Mouse (Mus musculus): ENCODE measurements around the gene Sh3bgrl3. TPM values are rescaled to one million over a fixed set of nuclear protein-coding genes. Genes with fewer than 3 reads are reported as not detected.

Gene Sh3bgrl3
- polyA plus RNA-seq, 1 experiment, result 1,359 TPM

DNA sequence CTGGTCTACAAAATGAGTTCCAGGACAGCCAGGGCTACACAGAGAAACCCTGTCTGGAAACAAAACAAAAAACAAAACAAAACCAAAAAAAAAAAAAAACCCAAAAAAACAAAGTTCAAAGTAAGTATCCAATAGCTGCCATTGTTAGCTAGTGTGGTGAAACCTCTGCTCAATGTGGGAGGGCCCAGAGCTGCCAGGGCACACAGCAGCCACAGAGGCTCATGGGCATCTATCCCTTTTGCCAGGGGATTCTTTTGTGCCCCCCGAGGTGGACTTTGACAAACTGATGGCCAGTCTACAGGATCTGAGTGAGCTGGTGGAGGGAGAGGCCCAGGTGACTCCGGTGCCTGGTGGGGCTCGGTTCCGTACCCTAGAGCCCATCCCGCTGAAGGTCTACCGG, 5.4 kb downstream of the Sh3bgrl3 start:
- no peak for TF ChIP-seq CTCF (IDR thresholded peaks at IDR 0.05; ENCODE audit: low read depth, low read length)
- no peak for TF ChIP-seq POLR2A (IDR thresholded peaks at IDR 0.05; ENCODE audit: borderline replicate concordance, low read depth, low read length)
- Histone ChIP-seq H3K4me1 (ENCODE audit: control insufficient read depth, insufficient read depth, low read length) (peaks cover 57% of the 10 kb centered on the region), H3K4me3 (ENCODE audit: insufficient read depth, low read length) (no peak overlapping the region), H3K27ac (ENCODE audit: insufficient read depth, low read depth, low read length) (no peak overlapping the region)

DNA sequence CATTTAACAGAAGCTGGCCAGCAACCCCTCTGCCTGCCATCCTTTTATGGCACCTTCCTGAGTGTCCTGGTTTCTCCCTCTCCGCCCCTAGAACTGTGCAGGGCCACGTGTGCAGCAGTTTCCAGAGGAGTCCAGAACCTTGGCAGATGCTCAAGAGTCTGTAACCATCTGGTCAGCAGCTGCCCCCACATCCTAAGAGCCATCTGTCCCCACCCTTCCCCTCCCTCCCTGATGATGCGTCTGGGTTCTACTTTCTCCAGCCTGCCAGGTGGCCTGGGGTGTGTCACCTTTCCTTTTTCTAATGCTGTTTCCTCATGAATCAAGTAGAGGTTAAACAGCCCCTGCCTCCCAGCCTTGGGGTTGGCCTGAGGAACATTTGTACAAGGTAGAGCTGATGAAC, 6.3 kb downstream of the Sh3bgrl3 start:
- no peak overlapping the region for H3K4me3 ChIP-seq (ENCODE audit: insufficient read depth, low read length)
- TF ChIP-seq POLR2A (IDR thresholded peaks at IDR 0.05; ENCODE audit: borderline replicate concordance, low read depth, low read length), result no peak
- TF ChIP-seq CTCF (IDR thresholded peaks at IDR 0.05; ENCODE audit: low read depth, low read length), result no peak
- H3K27ac ChIP-seq (ENCODE audit: insufficient read depth, low read depth, low read length), result no peak overlapping the region
- H3K4me1 ChIP-seq (ENCODE audit: control insufficient read depth, insufficient read depth, low read length), result peaks cover 66% of the 10 kb centered on the region

DNA sequence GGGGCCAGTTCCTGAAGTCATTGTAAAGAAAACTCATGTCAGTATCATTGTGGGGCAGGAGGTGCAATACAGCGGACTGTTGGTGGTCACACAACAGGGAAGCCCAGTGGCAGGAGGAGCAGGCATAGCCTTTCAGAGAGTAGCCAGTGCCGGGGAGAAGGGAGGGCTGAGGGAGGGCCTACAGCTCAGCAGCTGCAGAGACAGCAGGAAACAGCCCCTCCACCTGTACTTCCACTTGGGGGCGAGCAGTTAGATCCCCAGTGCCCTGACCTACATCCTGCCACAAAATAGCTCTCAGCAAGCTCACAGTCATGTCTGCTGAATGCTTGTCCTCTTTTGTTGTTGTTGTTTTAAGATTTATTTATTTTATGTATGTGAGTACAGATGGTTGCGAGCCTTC, 7.0 kb downstream of the Sh3bgrl3 start:
- Histone ChIP-seq H3K4me3 (ENCODE audit: insufficient read depth, low read length) (no peak overlapping the region), H3K27ac (ENCODE audit: insufficient read depth, low read depth, low read length) (no peak overlapping the region), H3K4me1 (ENCODE audit: control insufficient read depth, insufficient read depth, low read length) (peaks cover 70% of the 10 kb centered on the region)
- TF ChIP-seq CTCF (IDR thresholded peaks at IDR 0.05; ENCODE audit: low read depth, low read length), result no peak
- no peak for TF ChIP-seq POLR2A (IDR thresholded peaks at IDR 0.05; ENCODE audit: borderline replicate concordance, low read depth, low read length)

DNA sequence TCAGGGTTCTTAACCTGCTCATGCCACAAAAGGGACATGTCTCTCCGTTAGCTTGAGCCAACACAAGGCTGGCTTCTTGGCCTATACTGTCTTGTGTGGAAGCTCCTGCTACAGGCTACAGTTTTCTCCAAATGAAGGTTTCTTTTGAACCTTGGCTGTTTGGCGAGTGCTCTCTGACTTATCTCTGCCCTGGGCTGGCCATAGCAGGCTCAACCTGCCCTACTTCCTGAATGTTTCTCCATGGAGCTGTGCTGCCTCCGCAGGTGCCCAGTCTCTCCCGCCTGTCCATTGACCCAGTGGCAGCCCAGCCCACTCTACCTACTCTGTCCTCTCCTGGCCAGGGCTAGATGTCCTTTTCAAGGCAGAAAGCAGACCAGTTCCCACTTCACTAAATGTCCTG, 7.7 kb downstream of the Sh3bgrl3 start:
- Histone ChIP-seq H3K4me1 (ENCODE audit: control insufficient read depth, insufficient read depth, low read length) (peaks cover 67% of the 10 kb centered on the region), H3K27ac (ENCODE audit: insufficient read depth, low read depth, low read length) (no peak overlapping the region), H3K4me3 (ENCODE audit: insufficient read depth, low read length) (no peak overlapping the region)

DNA sequence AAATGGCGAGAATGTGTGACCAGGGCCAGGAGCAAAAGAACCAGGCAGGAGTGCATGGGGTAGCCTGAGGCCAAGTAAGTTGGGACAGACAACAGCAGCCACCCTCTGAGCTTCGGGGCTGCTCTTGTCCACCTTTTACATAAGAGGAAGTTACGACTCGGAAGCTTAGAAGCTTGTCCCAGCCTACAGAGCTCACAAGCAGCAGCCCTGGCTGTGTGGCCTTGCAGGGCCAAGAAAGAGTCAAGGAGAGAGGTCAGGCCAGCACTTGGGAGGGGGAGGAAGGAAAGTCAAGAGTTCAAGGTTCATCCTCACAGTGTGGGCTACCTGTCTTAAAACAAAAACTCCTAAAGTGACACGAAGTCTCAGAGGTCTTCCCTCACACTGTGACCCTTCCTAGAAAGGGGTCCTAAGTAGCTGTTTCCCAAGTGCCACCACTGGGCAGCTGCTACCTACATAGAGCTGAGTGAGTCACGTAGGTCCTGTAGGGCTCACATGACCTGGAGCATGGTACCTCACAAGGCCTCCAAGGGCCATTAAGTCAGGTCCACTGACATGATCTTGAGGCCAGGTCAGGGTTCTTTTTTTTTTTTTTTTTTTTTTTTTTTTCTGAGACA, 8.3 kb downstream of the Sh3bgrl3 start:
- Histone ChIP-seq H3K4me1 (ENCODE audit: control insufficient read depth, insufficient read depth, low read length) (peaks cover 61% of the 10 kb centered on the region), H3K27ac (ENCODE audit: insufficient read depth, low read depth, low read length) (peak overlapping the region; percentile 52), H3K4me3 (ENCODE audit: insufficient read depth, low read length) (no peak overlapping the region)
- TF ChIP-seq CTCF (IDR thresholded peaks at IDR 0.05; ENCODE audit: low read depth, low read length) (no peak), POLR2A (IDR thresholded peaks at IDR 0.05; ENCODE audit: borderline replicate concordance, low read depth, low read length) (no peak)

More for the DNA sequence above, 7.7 kb downstream of the Sh3bgrl3 start:
- no peak for TF ChIP-seq CTCF (IDR thresholded peaks at IDR 0.05; ENCODE audit: low read depth, low read length)
- TF ChIP-seq POLR2A (IDR thresholded peaks at IDR 0.05; ENCODE audit: borderline replicate concordance, low read depth, low read length), result no peak

DNA sequence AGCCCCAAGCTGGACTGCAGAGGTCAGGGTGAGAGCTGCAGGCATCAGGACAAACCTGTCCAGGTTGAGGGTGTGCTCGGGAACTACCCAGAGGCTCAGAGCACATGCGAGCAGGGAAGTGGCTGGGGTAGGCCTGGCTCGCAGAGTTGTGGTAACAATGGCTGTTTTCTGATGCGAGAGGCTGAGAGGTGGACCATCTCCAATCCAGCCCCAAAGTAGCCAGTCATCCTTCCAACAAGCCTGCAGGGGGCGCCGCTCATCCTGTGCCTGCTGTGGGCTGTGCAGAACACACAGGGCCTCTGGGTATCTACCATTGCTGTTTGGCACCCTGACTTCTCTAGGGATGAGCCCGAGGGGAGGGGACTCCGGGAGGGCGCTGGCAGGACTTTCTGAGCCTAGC, 8.9 kb downstream of the Sh3bgrl3 start:
- peak overlapping the region; percentile 52; the same call in 1 of the 2 replicates for H3K27ac ChIP-seq (ENCODE audit: insufficient read depth, low read depth, low read length)
- no peak for TF ChIP-seq POLR2A (IDR thresholded peaks at IDR 0.05; ENCODE audit: borderline replicate concordance, low read depth, low read length)
- no peak for TF ChIP-seq CTCF (IDR thresholded peaks at IDR 0.05; ENCODE audit: low read depth, low read length)
- H3K4me1 ChIP-seq (ENCODE audit: control insufficient read depth, insufficient read depth, low read length), result peaks cover 55% of the 10 kb centered on the region
- H3K4me3 ChIP-seq (ENCODE audit: insufficient read depth, low read length), result no peak overlapping the region

DNA sequence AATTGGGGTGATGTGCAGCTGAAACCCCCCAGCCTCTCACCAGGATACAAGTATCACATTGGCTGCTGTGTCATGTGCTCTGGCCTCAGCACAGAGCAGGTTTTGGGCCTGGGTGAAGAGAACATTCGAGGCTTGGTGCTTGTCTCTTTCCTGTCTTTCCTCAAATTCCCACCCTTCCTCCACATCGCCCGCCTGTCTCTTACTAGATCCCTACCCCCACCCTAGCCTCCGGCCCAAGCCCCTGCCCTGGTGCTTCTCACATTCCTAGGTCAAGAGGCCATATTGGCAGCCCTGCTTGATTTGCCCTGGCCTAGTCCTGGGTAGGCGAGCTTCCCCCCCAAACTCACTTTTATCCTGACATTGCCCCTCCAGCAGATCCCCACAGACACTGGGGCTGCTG, 9.5 kb downstream of the Sh3bgrl3 start:
- Histone ChIP-seq H3K4me3 (ENCODE audit: insufficient read depth, low read length) (no peak overlapping the region), H3K4me1 (ENCODE audit: control insufficient read depth, insufficient read depth, low read length) (peaks cover 49% of the 10 kb centered on the region), H3K27ac (ENCODE audit: insufficient read depth, low read depth, low read length) (no peak overlapping the region)
- no peak for TF ChIP-seq CTCF (IDR thresholded peaks at IDR 0.05; ENCODE audit: low read depth, low read length)
- no peak for TF ChIP-seq POLR2A (IDR thresholded peaks at IDR 0.05; ENCODE audit: borderline replicate concordance, low read depth, low read length)

DNA sequence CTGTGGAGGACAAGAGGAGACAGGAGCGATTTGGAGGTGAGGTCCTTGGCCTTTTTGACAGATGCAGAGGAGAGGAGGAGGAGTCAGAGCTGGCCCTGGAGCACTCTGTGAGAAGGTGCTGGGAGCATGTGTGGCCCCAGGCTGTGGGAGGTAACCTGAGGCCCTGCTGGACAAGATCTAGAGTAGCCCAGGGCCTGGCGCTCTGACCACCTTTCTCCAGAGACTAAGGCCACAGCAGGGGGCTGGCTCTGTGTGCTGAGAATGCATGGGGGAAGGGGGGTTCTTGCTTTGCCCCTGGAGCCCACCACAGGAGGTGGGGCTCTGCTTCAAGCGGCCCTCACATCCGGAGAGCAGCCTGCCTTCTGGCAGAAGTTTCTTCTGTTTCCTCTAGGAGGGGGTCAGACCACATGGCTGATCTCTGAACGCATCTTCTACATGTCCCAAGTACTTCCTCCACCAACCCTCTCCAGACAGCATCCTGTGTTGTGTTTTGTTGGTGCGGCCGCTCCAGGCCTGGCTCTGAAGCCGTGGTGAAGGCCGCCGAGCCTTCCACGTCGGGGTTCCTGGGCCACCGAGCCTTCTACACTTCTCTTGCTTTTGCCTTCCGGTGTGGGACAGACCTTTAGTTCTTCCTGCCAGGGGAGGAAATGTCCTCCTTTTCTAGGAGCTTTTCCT, 10.3 kb downstream of the Sh3bgrl3 start:
- Histone ChIP-seq H3K4me3 (ENCODE audit: insufficient read depth, low read length) (no peak overlapping the region), H3K27ac (ENCODE audit: insufficient read depth, low read depth, low read length) (peak overlapping the region; percentile 78; the same call in 1 of the 2 replicates), H3K4me1 (ENCODE audit: control insufficient read depth, insufficient read depth, low read length) (peaks cover 49% of the 10 kb centered on the region)
- TF ChIP-seq CTCF (IDR thresholded peaks at IDR 0.05; ENCODE audit: low read depth, low read length) (no peak), POLR2A (IDR thresholded peaks at IDR 0.05; ENCODE audit: borderline replicate concordance, low read depth, low read length) (no peak)

DNA sequence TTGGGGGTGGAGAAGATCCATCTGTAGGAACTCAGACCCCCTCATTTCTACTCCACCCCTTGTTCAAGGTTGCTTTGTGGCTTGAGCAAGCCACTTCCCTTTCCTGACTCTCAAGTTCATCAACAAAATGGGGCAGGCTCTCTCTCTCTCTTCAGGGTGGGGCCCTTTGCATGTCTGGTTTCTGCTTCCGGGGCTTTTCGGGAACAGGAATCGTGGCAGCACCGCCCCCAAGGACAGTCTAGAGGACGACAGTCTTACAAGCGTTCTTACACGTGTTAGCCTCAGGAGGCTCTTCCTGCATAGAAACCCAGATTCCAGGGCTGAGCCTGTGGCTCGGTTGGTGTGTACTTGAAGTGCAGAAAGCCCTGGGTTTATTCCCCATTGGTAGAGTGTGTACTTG, 11.6 kb downstream of the Sh3bgrl3 start:
- H3K27ac ChIP-seq (ENCODE audit: insufficient read depth, low read depth, low read length), result peak overlapping the region; percentile 90
- TF ChIP-seq POLR2A (IDR thresholded peaks at IDR 0.05; ENCODE audit: borderline replicate concordance, low read depth, low read length), result no peak
- no peak for TF ChIP-seq CTCF (IDR thresholded peaks at IDR 0.05; ENCODE audit: low read depth, low read length)
- no peak overlapping the region for H3K4me3 ChIP-seq (ENCODE audit: insufficient read depth, low read length)
- H3K4me1 ChIP-seq (ENCODE audit: control insufficient read depth, insufficient read depth, low read length), result peaks cover 51% of the 10 kb centered on the region

DNA sequence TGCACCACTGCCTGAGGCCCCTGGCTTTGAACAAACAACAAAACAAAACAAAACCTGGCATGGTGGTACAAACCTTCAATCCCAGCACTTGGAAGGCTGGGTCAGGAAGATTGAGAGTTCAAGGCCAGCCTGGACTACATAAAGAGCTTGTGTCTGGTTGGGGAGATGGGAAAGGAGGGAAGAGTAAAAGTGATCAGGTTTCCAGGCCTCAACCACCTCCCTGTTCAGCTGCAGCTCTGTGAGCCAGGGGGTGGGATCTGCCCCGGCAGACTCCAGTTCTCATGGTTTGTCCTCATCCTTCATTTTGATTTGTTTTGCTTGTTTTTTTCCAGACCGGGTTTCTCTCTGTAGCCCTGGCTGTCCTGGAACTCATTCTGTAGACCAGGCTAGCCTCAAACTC, 12.1 kb downstream of the Sh3bgrl3 start:
- Histone ChIP-seq H3K4me3 (ENCODE audit: insufficient read depth, low read length) (no peak overlapping the region), H3K27ac (ENCODE audit: insufficient read depth, low read depth, low read length) (peak overlapping the region; percentile 90), H3K4me1 (ENCODE audit: control insufficient read depth, insufficient read depth, low read length) (peaks cover 51% of the 10 kb centered on the region)
- TF ChIP-seq POLR2A (IDR thresholded peaks at IDR 0.05; ENCODE audit: borderline replicate concordance, low read depth, low read length) (no peak), CTCF (IDR thresholded peaks at IDR 0.05; ENCODE audit: low read depth, low read length) (no peak)

Data from bone marrow macrophage, adult 2 months (primary cell).